Comparison of ENCODE assay signal across 14 mouse cellular contexts in genomic region chr17:48004619-48005018, GRCm38 (mm10). TPM values are rescaled to one million over a fixed set of nuclear protein-coding genes. Genes with fewer than 3 reads are reported as not detected.
DNase-seq lines count a peak whose midpoint lies in the region; ATAC-seq lines count a peak whose summit lies in the region.
"Had no signal": no experiment of that assay in that cellular context is flagged by ENCODE, and none has a peak within 500 bp of the region (broad histone marks: within the 10 kb centered on the region; RNA-seq: fewer than 3 reads in every experiment).

No protein-coding gene starts in this region.

- H3K27me3 ChIP-seq in forebrain, embryonic 10.5 days (ENCODE audit: poor library complexity, severe bottlenecking) = peaks cover 87% of the 10 kb centered on the region
- no peaks in the 10 kb centered on the region for H3K27me3 ChIP-seq in forebrain, embryonic 16.5 days (replicated peaks; ENCODE audit: control insufficient read depth, insufficient read depth, low read length)
- H3K27me3 ChIP-seq in kidney, embryonic 16.5 days (ENCODE audit: insufficient read depth, low read length) = 0 out of 2 replicates have a peak, but pooled peaks cover 3% of the 10 kb centered on the region
- H3K27me3 ChIP-seq in embryonic facial prominence, embryonic 12.5 days = no peaks in the 10 kb centered on the region
- no peaks in the 10 kb centered on the region for H3K27me3 ChIP-seq in liver, embryonic 13.5 days

- peaks cover 73% of the 10 kb centered on the region for H3K4me1 ChIP-seq in forebrain, embryonic 10.5 days
- peaks cover 9% of the 10 kb centered on the region for H3K4me1 ChIP-seq in forebrain, embryonic 16.5 days (replicated peaks; ENCODE audit: control insufficient read depth, insufficient read depth, low read length)
- peaks cover 51% of the 10 kb centered on the region for H3K4me1 ChIP-seq in kidney, embryonic 16.5 days (ENCODE audit: insufficient read depth, low read length)
- H3K4me1 ChIP-seq in embryonic facial prominence, embryonic 12.5 days = peaks cover 50% of the 10 kb centered on the region
- peaks cover 72% of the 10 kb centered on the region for H3K4me1 ChIP-seq in liver, embryonic 13.5 days (replicated peaks)

- WGBS in forebrain, embryonic 10.5 days = 61% methylated on average over 9 of the region's 9 CpGs
- WGBS in forebrain, embryonic 16.5 days = 60% methylated on average over 9 of the region's 9 CpGs
- 35% methylated on average over 9 of the region's 9 CpGs for WGBS in kidney, embryonic 16.5 days
- WGBS in embryonic facial prominence, embryonic 12.5 days = 59% methylated on average over 9 of the region's 9 CpGs
- 55% methylated on average over 9 of the region's 9 CpGs for WGBS in liver, embryonic 13.5 days (ENCODE audit: insufficient replicate concordance)

- H3K9ac ChIP-seq in forebrain, embryonic 16.5 days (replicated peaks; ENCODE audit: low read depth, low read length) = no peak overlapping the region
- no peak overlapping the region for H3K9ac ChIP-seq in kidney, embryonic 16.5 days (replicated peaks; ENCODE audit: low read length)
- H3K9ac ChIP-seq in embryonic facial prominence, embryonic 12.5 days = no peak overlapping the region
- no peak overlapping the region for H3K9ac ChIP-seq in liver, embryonic 13.5 days
- H3K9ac ChIP-seq: forebrain, postnatal 0 days had no signal

- H3K27ac ChIP-seq in forebrain, embryonic 10.5 days = peak overlapping the region; percentile 76
- H3K27ac ChIP-seq in forebrain, embryonic 16.5 days (ENCODE audit: low read length) = no peak overlapping the region
- peak overlapping the region; percentile 58 for H3K27ac ChIP-seq in kidney, embryonic 16.5 days (ENCODE audit: low read length)
- peak overlapping the region; percentile 71 for H3K27ac ChIP-seq in embryonic facial prominence, embryonic 12.5 days
- H3K27ac ChIP-seq in liver, embryonic 13.5 days = peak overlapping the region; percentile 79

- no peak overlapping the region for H3K4me2 ChIP-seq in forebrain, embryonic 16.5 days (ENCODE audit: low read length)
- H3K4me2 ChIP-seq in kidney, embryonic 16.5 days (replicated peaks; ENCODE audit: low read depth, low read length) = no peak overlapping the region
- H3K4me2 ChIP-seq in embryonic facial prominence, embryonic 12.5 days (replicated peaks) = no peak overlapping the region
- H3K4me2 ChIP-seq in liver, embryonic 13.5 days = no peak overlapping the region

- no peak for ATAC-seq in forebrain, embryonic 16.5 days
- peak; percentile 36 for ATAC-seq in kidney, embryonic 16.5 days (ENCODE audit: low FRiP score, low TSS enrichment)
- no peak for ATAC-seq in embryonic facial prominence, embryonic 12.5 days (ENCODE audit: insufficient number of reproducible peaks, insufficient read depth, low FRiP score, low TSS enrichment)
- ATAC-seq in liver, embryonic 13.5 days (ENCODE audit: low read depth) = no peak
- ATAC-seq: forebrain, postnatal 0 days had no signal

- H3K4me3 ChIP-seq in forebrain, embryonic 10.5 days = no peak overlapping the region
- no peak overlapping the region for H3K4me3 ChIP-seq in forebrain, embryonic 16.5 days (replicated peaks; ENCODE audit: low read length)
- H3K4me3 ChIP-seq in kidney, embryonic 16.5 days (ENCODE audit: low read length) = no peak overlapping the region
- no peak overlapping the region for H3K4me3 ChIP-seq in embryonic facial prominence, embryonic 12.5 days
- H3K4me3 ChIP-seq in liver, embryonic 13.5 days (replicated peaks) = no peak overlapping the region

- H3K36me3 ChIP-seq in forebrain, embryonic 10.5 days (replicated peaks) = no peaks in the 10 kb centered on the region
- H3K36me3 ChIP-seq in forebrain, embryonic 16.5 days (ENCODE audit: control insufficient read depth, insufficient read depth) = no peaks in the 10 kb centered on the region
- no peaks in the 10 kb centered on the region for H3K36me3 ChIP-seq in kidney, embryonic 16.5 days (ENCODE audit: insufficient read depth, low read length)
- no peaks in the 10 kb centered on the region for H3K36me3 ChIP-seq in embryonic facial prominence, embryonic 12.5 days
- H3K36me3 ChIP-seq in liver, embryonic 13.5 days = no peaks in the 10 kb centered on the region

- intact Hi-C loops in left cerebral cortex, postnatal 4 days (cut with DNase I) = no loop called here

- no peaks in the 10 kb centered on the region for H3K9me3 ChIP-seq in forebrain, embryonic 10.5 days
- H3K9me3 ChIP-seq in forebrain, embryonic 16.5 days (ENCODE audit: control insufficient read depth, low read length) = no peaks in the 10 kb centered on the region
- no peaks in the 10 kb centered on the region for H3K9me3 ChIP-seq in kidney, embryonic 16.5 days (ENCODE audit: low read length)
- no peaks in the 10 kb centered on the region for H3K9me3 ChIP-seq in embryonic facial prominence, embryonic 12.5 days
- H3K9me3 ChIP-seq in liver, embryonic 13.5 days (replicated peaks) = no peaks in the 10 kb centered on the region

- DNase-seq in forebrain, embryonic 10.5 days (ENCODE audit: extremely low spot score, low spot score) = no peak
- no peak for DNase-seq in kidney, postnatal 14 days
- DNase-seq in liver, embryonic 13.5 days = no peak
- no peak for DNase-seq in c-Kit-positive CD71-positive TER-119-positive erythroid progenitor cells, embryonic 14.5 days (ENCODE audit: low spot score)
- DNase-seq in left cerebral cortex, postnatal 4 days = no peak
- DNase-seq: cerebellum, adult 2 months; forebrain, postnatal 0 days had no signal

RNA-seq across cellular contexts. Expression of gene 1700122O11Rik, which starts 33.5 kb away (rescaled TPM):
- polyA plus RNA-seq in forebrain, embryonic 10.5 days (2016; fragmentation: Nextera tagmentation; extraction: Ambion mirVana) = not detected in 2 replicates
- polyA plus RNA-seq in forebrain, embryonic 16.5 days (2015; fragmentation: Nextera tagmentation; extraction: Ambion mirVana) = not detected in 2 replicates
- polyA plus RNA-seq in kidney, embryonic 16.5 days (2015; fragmentation: Nextera tagmentation; extraction: Ambion mirVana) = not detected in 2 replicates
- not detected in 2 replicates for polyA plus RNA-seq in embryonic facial prominence, embryonic 12.5 days (2016; fragmentation: Nextera tagmentation; extraction: Ambion mirVana)
- polyA plus RNA-seq in liver, embryonic 13.5 days (2015; fragmentation: Nextera tagmentation; extraction: Ambion mirVana) = not detected in 2 replicates
- total RNA-seq in left cerebral cortex, postnatal 4 days (2021) = not detected
- total RNA-seq: forebrain, postnatal 0 days; heart, postnatal 10 days had no signal
- polyA plus RNA-seq: cerebellum, adult 2 months; forebrain, postnatal 0 days; limb, embryonic 11.5 days; neural tube, embryonic 14.5 days; urinary bladder, adult 2 months had no signal
